Mouse (Mus musculus) heart, embryonic 12.5 days (tissue): Measurements from ENCODE around the gene A330070K13Rik. TPM values are rescaled to one million over a fixed set of nuclear protein-coding genes. Genes with fewer than 3 reads are reported as not detected.

ENCODE experiments used
- ATAC-seq: fragments of 200-750 bp; cut with Nextera tagmentation; 2 replicates; pipeline ENCODE4 v1.8.0; 2017; ENCODE audit warnings: moderate TSS enrichment, moderate library complexity; ENCODE audit not compliant: insufficient number of reproducible peaks, low FRiP score
- H3K27ac ChIP-seq: fragments of 300-500 bp; sonication (generic); 2 replicates; pipeline ENCODE4 v1.5.1; 2016; ENCODE audit warnings: mild to moderate bottlenecking, moderate library complexity; ENCODE audit not compliant: poor library complexity, severe bottlenecking
- H3K27me3 ChIP-seq: fragments of 300-500 bp; sonication (generic); replicated peaks from 2 replicates; pipeline ENCODE4 v1.6.1; 2016; ENCODE audit warnings: mild to moderate bottlenecking, moderate library complexity
- H3K36me3 ChIP-seq: fragments of 300-500 bp; sonication (generic); 2 replicates; pipeline ENCODE4 v1.6.1; 2016; ENCODE audit warnings: mild to moderate bottlenecking, moderate library complexity
- H3K4me1 ChIP-seq: fragments of 300-500 bp; sonication (generic); replicated peaks from 2 replicates; pipeline ENCODE4 v1.6.1; 2016; ENCODE audit warnings: mild to moderate bottlenecking
- H3K4me2 ChIP-seq: fragments of 300-500 bp; sonication (generic); 2 replicates; pipeline ENCODE4 v1.6.1; 2016; ENCODE audit warnings: mild to moderate bottlenecking, moderate library complexity
- H3K4me3 ChIP-seq: fragments of 300-500 bp; sonication (generic); 2 replicates; pipeline ENCODE4 v1.5.1; 2016; ENCODE audit warnings: mild to moderate bottlenecking
- H3K9ac ChIP-seq: fragments of 300-500 bp; sonication (generic); 2 replicates; pipeline ENCODE4 v1.6.1; 2016; ENCODE audit warnings: mild to moderate bottlenecking, moderate library complexity
- H3K9me3 ChIP-seq: fragments of 300-500 bp; sonication (generic); replicated peaks from 2 replicates; pipeline ENCODE4 v1.6.1; 2016; ENCODE audit warnings: mild to moderate bottlenecking, moderate library complexity
- WGBS: fragments of 180-500 bp; shearing (Covaris S2); methylation state at CpG from one replicate; pipeline ENCODE4 v1.1.7; 2016; 5-methylcytosine and 5-hydroxymethylcytosine counted together
- polyA plus RNA-seq: library from polyadenylated mRNA; unstranded; fragments of >200 nt; fragmentation: Nextera tagmentation; extraction: Ambion mirVana; gene quantifications from 2 replicates; pipeline ENCODE4 v1.2.1, GENCODE M21; 2016

A330070K13Rik gene
- polyA plus RNA-seq, 1 experiment from 2014 or later = not detected

DNA sequence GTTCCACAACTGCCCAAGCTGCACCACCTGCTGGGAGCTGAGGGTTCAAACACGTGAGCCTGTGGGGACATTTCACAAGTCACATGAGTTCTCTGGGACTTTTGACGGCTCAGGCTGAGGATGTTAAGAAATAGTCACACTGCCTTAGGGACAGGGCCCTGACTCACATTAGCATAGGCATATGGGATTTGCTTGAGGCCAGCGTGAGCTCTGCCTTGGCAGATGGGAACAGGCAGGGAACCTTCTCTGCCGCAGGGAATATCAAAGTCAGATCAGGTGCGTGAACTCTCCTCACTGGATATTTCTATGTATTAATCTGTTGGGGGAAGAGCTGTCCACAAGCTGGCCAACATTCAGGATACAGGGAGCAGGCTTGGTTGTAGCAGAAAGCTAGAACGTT is 16.2 kb downstream of the A330070K13Rik start:
- Histone ChIP-seq H3K27ac (no peak overlapping the region), H3K4me1 (no peaks in the 10 kb centered on the region), H3K27me3 (no peaks in the 10 kb centered on the region), H3K36me3 (no peaks in the 10 kb centered on the region), H3K4me3 (no peak overlapping the region), H3K9ac (no peak overlapping the region), H3K4me2 (no peak overlapping the region), H3K9me3 (no peaks in the 10 kb centered on the region)
- WGBS = 69% methylated on average over 6 of the region's 6 CpGs
- no peak for ATAC-seq

DNA sequence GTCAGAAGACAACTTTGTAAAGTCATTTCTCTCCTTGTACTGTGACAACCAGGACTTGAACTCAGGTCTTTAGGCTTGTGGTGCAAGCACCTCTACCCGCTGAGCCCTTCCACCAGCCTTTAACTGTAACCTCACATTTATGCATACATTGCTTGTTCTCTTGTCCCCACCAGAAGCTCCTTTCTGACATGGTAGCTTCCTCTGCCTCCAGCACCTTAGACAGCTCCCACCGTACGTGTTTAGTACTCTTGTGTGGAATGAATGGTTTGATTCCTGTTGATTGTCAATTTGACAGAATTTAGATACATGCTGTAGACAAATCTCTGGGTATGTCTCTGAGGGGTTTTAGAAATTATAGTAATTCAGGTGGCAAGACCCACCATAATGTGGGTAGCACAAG is 20.7 kb downstream of the A330070K13Rik start:
- Histone ChIP-seq H3K9ac (no peak overlapping the region), H3K27ac (no peak overlapping the region), H3K27me3 (no peaks in the 10 kb centered on the region), H3K36me3 (no peaks in the 10 kb centered on the region), H3K4me1 (no peaks in the 10 kb centered on the region), H3K4me3 (no peak overlapping the region), H3K4me2 (no peak overlapping the region), H3K9me3 (no peaks in the 10 kb centered on the region)
- no peak for ATAC-seq
- 36% methylated on average over 3 of the region's 3 CpGs for WGBS

DNA sequence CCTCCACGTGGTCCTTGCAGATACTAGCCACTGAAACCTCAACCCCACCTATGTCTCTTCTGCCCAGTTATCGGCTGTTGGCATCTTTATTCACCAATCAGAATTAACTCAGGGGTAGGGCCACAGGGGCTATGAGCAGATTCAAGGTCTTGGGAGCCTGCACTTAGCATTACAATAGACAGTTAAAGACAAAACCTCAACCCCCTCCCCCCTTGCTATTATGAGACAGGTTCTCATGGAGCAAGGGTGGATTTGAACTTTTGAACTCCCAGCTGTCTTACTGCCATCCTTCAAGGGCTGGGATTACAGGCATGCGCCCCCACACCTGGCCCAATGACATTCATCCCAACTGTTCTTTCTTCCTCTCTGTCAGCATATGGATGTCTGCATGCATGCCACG is 21.3 kb downstream of the A330070K13Rik start:
- no peak overlapping the region for H3K4me2 ChIP-seq
- H3K36me3 ChIP-seq = no peaks in the 10 kb centered on the region
- H3K27ac ChIP-seq = no peak overlapping the region
- no peak for ATAC-seq
- no peaks in the 10 kb centered on the region for H3K27me3 ChIP-seq
- H3K4me3 ChIP-seq = no peak overlapping the region
- 60% methylated on average over 4 of the region's 4 CpGs for WGBS
- H3K9me3 ChIP-seq = no peaks in the 10 kb centered on the region
- no peaks in the 10 kb centered on the region for H3K4me1 ChIP-seq
- H3K9ac ChIP-seq = no peak overlapping the region

DNA sequence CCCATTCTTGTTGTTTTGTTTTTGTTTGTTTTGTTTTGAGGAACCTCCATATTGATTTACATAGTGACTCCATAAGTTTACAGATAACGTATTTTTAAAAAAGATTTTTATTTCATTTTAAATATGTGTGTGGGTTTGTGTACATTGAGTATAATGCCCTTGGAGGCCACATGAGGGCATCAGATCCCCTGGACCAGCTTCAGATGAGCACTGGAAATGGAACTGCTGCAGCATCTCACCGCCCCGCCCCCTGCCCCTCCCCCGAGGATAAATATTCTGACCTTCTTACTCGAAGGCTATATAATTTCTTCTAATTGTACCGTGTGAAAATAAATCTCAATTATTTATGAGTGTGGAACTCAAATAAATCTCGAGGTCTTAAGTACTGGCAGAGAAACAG is 29.2 kb downstream of the A330070K13Rik start:
- 62% methylated on average over 7 of the region's 7 CpGs for WGBS
- H3K9ac ChIP-seq = no peak overlapping the region
- H3K4me1 ChIP-seq = no peaks in the 10 kb centered on the region
- H3K4me2 ChIP-seq = no peak overlapping the region
- H3K9me3 ChIP-seq = no peaks in the 10 kb centered on the region
- no peaks in the 10 kb centered on the region for H3K27me3 ChIP-seq
- H3K4me3 ChIP-seq = no peak overlapping the region
- H3K27ac ChIP-seq = no peak overlapping the region
- H3K36me3 ChIP-seq = no peaks in the 10 kb centered on the region
- ATAC-seq = no peak

DNA sequence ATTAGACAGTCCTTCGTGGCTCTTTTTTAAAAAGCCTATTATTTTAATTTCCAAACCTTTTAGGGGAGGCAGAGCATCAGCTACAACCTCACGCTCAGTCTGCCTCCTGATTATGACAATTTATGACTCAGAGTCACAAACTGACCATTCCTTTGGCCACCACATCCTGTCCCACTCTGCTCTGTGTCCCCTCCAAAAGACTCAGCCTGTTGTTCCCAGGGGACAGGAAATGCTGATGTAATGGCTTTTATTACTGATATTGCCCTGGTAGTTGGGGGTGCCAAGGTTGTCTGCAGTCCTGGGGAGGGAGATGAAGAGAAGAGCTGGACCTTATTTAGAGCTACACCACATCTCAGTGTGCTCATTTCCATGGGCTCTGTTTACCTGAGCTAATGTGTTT is 38.6 kb downstream of the A330070K13Rik start:
- 85% methylated on average over 2 of the region's 2 CpGs for WGBS
- Histone ChIP-seq H3K36me3 (peaks cover 29% of the 10 kb centered on the region), H3K4me1 (no peaks in the 10 kb centered on the region), H3K9me3 (peaks cover 8% of the 10 kb centered on the region), H3K27ac (no peak overlapping the region), H3K4me2 (no peak overlapping the region), H3K27me3 (no peaks in the 10 kb centered on the region), H3K4me3 (no peak overlapping the region), H3K9ac (no peak overlapping the region)
- no peak for ATAC-seq

DNA sequence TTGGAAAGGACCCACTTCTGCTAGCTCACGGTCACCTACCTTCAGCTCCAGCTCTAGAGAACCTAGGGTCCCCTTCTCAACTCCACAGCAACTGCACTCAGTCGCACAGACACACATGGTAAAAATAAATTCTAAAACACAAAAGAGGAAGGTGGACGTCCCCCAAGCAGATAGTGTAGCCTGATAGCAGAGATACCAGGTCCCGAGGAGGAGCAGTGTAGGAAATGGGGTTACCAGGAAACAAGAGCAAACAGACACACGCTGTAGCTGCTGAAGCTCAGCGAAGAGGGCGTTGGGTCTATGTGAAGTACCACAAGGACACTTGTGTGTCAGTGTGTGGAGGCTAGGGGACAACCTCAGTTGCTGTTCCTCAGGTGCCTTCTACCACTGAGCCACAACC is 39.4 kb downstream of the A330070K13Rik start:
- no peak overlapping the region for H3K4me3 ChIP-seq

DNA sequence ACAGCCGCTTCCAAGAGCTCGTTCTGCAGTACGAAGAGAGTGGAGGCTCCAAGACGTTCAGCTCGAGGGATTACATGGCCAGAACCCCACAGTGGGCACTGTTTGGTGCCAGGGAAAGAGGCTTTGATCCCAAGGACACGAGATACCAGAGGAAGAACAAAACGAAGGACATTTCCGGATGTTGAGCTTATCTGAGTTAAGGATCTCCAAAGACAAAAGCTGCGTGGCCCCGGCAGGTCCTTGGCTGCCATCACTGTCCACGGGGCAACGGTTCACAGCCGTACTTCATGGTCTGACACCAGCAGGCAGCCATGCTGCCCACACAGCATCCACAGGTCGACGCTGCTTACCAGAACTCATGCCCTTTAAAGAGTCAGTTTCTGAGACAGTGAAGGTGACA is 43.8 kb downstream of the A330070K13Rik start:
- no peak overlapping the region for H3K4me3 ChIP-seq
- H3K9ac ChIP-seq = no peak overlapping the region
- H3K4me1 ChIP-seq = no peaks in the 10 kb centered on the region
- H3K36me3 ChIP-seq = peaks cover 61% of the 10 kb centered on the region
- WGBS = 88% methylated on average over 15 of the region's 15 CpGs
- no peak overlapping the region for H3K4me2 ChIP-seq
- no peaks in the 10 kb centered on the region for H3K27me3 ChIP-seq
- no peak overlapping the region for H3K27ac ChIP-seq
- no peak for ATAC-seq
- 0 out of 2 replicates have a peak, but pooled peaks cover under 1% of the 10 kb centered on the region for H3K9me3 ChIP-seq

More for the DNA sequence above, 39.4 kb downstream of the A330070K13Rik start:
- Histone ChIP-seq H3K27ac (no peak overlapping the region), H3K4me2 (no peak overlapping the region), H3K9ac (no peak overlapping the region), H3K9me3 (peaks cover 8% of the 10 kb centered on the region), H3K36me3 (peaks cover 37% of the 10 kb centered on the region), H3K27me3 (no peaks in the 10 kb centered on the region), H3K4me1 (no peaks in the 10 kb centered on the region)
- 76% methylated on average over 7 of the region's 7 CpGs for WGBS
- no peak for ATAC-seq

DNA sequence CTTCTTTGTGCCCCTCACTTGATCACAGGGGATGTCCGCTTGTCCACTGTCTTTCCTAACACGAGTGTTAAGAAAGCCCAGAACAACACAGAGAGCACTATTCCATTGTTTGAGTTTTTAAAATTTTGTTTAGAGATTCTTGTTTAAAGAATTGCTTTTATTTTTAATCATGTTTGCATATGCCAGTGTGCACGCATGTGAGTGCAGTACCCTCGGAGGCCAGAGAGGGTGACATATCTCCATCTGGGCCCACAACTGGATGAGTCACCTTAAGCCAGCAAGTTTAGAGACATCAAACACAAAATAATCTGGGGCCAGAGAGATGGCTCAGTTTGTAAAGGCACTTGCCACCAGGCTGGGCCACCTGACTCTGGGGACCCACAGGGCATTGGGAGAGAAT is 49.0 kb downstream of the A330070K13Rik start:
- no peak for ATAC-seq
- 0 out of 2 replicates have a peak, but pooled peaks cover 5% of the 10 kb centered on the region for H3K9me3 ChIP-seq
- no peaks in the 10 kb centered on the region for H3K4me1 ChIP-seq
- H3K27me3 ChIP-seq = no peaks in the 10 kb centered on the region
- 90% methylated on average over 4 of the region's 4 CpGs for WGBS
- no peak overlapping the region for H3K4me3 ChIP-seq
- H3K36me3 ChIP-seq = peaks cover 38% of the 10 kb centered on the region
- no peak overlapping the region for H3K9ac ChIP-seq
- H3K27ac ChIP-seq = no peak overlapping the region
- no peak overlapping the region for H3K4me2 ChIP-seq

DNA sequence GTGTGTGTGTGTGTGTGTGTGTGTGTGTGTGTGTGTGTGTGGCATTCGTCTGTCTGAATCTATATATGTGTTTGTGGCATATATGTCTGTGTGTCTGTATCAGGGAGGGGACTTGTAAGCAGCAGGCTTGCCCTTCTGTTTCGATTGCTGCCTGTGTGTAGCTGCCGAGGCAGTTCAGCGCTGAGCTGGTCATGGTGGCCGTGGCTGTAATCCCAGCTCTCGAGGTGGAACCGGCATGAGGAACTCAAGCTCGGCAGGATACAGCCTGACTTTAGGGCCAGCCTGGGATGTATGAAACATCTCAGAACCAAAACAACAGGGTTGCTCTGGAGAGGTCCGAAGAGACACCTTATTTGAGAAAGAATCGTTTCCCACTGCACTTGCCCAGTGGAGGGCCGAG is 50.5 kb downstream of the A330070K13Rik start:
- Histone ChIP-seq H3K27me3 (no peaks in the 10 kb centered on the region), H3K27ac (no peak overlapping the region), H3K9ac (no peak overlapping the region), H3K4me3 (no peak overlapping the region), H3K4me1 (no peaks in the 10 kb centered on the region), H3K36me3 (peaks cover 36% of the 10 kb centered on the region), H3K9me3 (0 out of 2 replicates have a peak, but pooled peaks cover 5% of the 10 kb centered on the region), H3K4me2 (no peak overlapping the region)
- no peak for ATAC-seq
- 89% methylated on average over 11 of the region's 11 CpGs for WGBS

DNA sequence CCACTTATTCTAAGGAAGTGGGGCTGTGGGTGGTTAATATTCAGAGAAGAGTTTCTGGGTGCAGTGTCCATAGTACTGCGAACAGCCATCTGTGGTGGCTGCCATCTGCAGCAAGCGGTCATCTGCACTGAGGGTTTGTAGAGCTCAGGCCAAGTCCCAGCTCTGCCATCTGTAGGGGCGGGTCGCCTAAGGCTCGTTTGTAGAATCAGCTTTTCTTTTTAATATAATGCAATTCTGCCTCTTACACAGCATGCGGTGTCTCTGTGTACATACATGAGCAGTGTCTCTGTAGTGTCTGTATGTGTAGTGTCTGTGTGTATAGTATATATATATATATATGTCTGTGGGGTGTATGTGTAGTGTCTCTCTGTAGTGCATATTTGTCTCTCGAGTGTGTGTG is 50.9 kb downstream of the A330070K13Rik start:
- H3K4me3 ChIP-seq = no peak overlapping the region
- no peak for ATAC-seq
- 92% methylated on average over 7 of the region's 7 CpGs for WGBS
- no peak overlapping the region for H3K27ac ChIP-seq
- H3K4me1 ChIP-seq = no peaks in the 10 kb centered on the region
- no peak overlapping the region for H3K9ac ChIP-seq
- H3K4me2 ChIP-seq = no peak overlapping the region
- peaks cover 40% of the 10 kb centered on the region for H3K36me3 ChIP-seq
- H3K27me3 ChIP-seq = no peaks in the 10 kb centered on the region
- H3K9me3 ChIP-seq = 0 out of 2 replicates have a peak, but pooled peaks cover 5% of the 10 kb centered on the region

DNA sequence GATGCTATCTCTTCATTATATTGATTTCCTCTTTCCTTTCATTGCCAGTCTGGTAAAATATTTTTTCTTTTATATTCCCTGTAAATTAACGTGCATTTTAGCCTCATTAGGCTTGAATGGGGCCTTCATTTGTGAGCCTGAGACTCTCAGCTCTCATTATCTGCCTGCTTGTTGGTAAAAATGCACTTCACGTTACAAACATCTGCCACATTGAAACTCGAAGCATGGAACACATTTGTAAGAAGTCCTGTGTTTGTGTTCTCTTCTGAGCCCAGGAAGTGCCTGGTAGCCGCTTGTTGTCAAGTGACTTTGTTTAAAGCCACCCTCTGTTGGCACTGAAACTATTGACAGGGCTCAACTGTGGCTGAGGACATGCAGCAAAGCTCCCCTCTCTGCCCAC is 53.2 kb downstream of the A330070K13Rik start:
- Histone ChIP-seq H3K9ac (no peak overlapping the region), H3K27ac (no peak overlapping the region), H3K4me2 (no peak overlapping the region), H3K4me3 (no peak overlapping the region), H3K4me1 (no peaks in the 10 kb centered on the region), H3K36me3 (peaks cover 32% of the 10 kb centered on the region), H3K27me3 (no peaks in the 10 kb centered on the region), H3K9me3 (0 out of 2 replicates have a peak, but pooled peaks cover 5% of the 10 kb centered on the region)
- 80% methylated on average over 4 of the region's 4 CpGs for WGBS
- no peak for ATAC-seq

DNA sequence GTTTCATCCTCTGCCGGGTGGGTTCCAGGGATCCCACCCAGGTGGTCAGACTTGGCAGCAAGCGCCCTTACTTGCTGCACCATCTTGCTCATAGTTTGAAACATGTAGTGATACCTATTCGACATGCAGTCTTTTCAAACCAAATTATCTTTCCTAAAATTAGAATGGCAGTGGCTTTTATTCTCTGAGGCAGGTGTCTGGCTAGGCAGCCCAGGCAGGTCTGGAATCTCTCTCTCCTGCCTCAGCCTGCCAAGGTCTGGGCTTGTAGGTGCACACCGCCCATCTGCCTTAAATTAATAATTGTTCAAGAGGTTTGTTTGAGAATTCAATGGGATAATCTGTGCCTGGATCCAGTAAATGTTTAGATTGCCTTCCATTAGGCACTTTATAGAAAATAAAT is 53.6 kb downstream of the A330070K13Rik start:
- Histone ChIP-seq H3K27me3 (no peaks in the 10 kb centered on the region), H3K4me3 (no peak overlapping the region), H3K4me2 (no peak overlapping the region), H3K4me1 (no peaks in the 10 kb centered on the region), H3K27ac (no peak overlapping the region), H3K36me3 (peaks cover 30% of the 10 kb centered on the region), H3K9ac (no peak overlapping the region), H3K9me3 (0 out of 2 replicates have a peak, but pooled peaks cover 5% of the 10 kb centered on the region)
- WGBS = 79% methylated on average over 4 of the region's 4 CpGs
- no peak for ATAC-seq
